Mouse (Mus musculus): ENCODE data around the gene Cmip. TPM values are rescaled to one million over a fixed set of nuclear protein-coding genes. Genes with fewer than 3 reads are reported as not detected.
A peak's percentile ranks its signal among the peaks of the same experiment; 100 is the strongest.

Gene Cmip
- polyA plus RNA-seq, 1 experiment from 2014 or later = 8.2 TPM

DNA sequence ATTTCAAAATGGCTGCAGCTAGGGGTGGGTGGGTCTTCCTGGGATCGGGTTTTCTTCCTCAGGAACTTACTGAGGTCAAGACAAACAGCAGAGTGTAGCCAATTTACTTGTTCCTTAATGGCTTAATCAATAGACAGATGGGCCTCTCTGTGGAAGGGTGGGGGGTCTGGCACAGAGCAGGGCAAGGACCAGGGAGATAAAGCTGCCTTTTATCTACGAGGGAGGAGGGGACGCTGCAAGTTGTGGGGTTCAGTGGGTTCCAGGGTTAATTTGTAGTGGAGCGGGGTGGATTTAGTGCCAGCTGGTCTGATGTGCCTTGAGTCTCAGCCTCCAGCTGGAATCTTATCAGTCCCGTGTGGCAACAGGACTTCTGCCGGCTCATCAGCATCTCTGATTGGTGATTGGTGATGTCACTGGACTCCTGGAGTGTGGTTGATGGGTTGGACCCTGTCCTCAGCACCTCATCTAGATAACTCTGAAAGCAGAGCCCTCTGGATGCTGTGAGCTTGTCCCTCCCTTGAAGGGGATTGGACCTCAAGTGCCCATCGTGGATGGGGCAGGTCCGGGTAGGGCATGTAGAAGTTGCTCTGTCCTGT, 65.9 kb downstream of the Cmip start:
- H3K27me3 ChIP-seq (ENCODE audit: low read depth, poor library complexity, severe bottlenecking) = no peaks in the 10 kb centered on the region
- 48% methylated on average over 8 of the region's 8 CpGs for WGBS

DNA sequence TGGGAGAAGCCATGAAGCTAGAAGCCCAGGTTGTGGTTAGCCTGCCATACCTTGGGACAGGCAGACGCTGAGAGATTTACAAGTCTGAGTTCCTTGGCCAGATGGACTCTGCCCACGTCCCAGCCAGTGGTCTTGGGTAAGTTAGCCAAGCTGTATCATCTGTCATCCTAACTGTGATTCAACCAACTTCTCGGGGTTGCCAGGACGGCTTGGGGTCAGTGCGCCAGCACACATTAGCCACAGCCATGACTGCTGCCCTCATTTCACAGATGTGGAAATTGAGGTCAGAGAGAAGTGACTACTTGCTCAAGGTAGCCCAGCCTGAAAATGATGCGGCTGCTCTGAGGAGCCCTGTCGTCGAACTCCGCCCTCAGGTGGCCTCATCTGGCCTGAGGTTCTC, 68.0 kb downstream of the Cmip start:
- Histone ChIP-seq H3K4me3 (no peak overlapping the region), H3K9me3 (replicated peaks) (no peaks in the 10 kb centered on the region), H3K4me1 (peaks cover 44% of the 10 kb centered on the region), H3K27ac (no peak overlapping the region), H3K36me3 (0 out of 2 replicates have a peak, but pooled peaks cover 8% of the 10 kb centered on the region), H3K27me3 (ENCODE audit: low read depth, poor library complexity, severe bottlenecking) (no peaks in the 10 kb centered on the region)
- 92% methylated on average over 9 of the region's 9 CpGs for WGBS
- no peak for DNase-seq (ENCODE audit: low spot score)

More for the DNA sequence above, 65.9 kb downstream of the Cmip start:
- DNase-seq (ENCODE audit: low spot score) = no peak
- no peak overlapping the region for H3K27ac ChIP-seq
- no peaks in the 10 kb centered on the region for H3K9me3 ChIP-seq (replicated peaks)
- no peak overlapping the region for H3K4me3 ChIP-seq
- H3K4me1 ChIP-seq = peaks cover 46% of the 10 kb centered on the region
- 0 out of 2 replicates have a peak, but pooled peaks cover 8% of the 10 kb centered on the region for H3K36me3 ChIP-seq

DNA sequence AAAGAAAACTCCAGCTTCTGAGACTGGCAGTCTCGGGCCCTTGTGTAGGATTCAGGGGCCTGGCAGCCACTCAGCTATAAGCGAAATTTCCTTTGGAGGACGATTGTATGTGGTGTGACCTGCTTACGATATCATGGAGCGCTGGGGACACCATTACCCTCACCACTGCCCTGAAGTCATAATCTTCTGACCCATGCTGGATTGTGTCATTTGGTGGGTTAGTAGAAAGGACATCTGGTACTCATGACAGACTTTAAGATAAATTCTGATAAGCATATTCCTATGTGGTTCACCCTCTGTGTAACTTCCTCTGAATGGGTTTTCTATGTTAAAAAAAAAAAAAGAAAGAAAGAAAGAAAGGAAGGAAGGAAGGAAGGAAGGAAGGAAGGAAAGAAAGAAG, 69.9 kb downstream of the Cmip start:
- Histone ChIP-seq H3K4me3 (no peak overlapping the region), H3K27ac (no peak overlapping the region), H3K27me3 (ENCODE audit: low read depth, poor library complexity, severe bottlenecking) (no peaks in the 10 kb centered on the region), H3K36me3 (0 out of 2 replicates have a peak, but pooled peaks cover 8% of the 10 kb centered on the region), H3K4me1 (peaks cover 37% of the 10 kb centered on the region), H3K9me3 (replicated peaks) (no peaks in the 10 kb centered on the region)
- 93% methylated on average over 5 of the region's 5 CpGs for WGBS
- DNase-seq (ENCODE audit: low spot score) = no peak

DNA sequence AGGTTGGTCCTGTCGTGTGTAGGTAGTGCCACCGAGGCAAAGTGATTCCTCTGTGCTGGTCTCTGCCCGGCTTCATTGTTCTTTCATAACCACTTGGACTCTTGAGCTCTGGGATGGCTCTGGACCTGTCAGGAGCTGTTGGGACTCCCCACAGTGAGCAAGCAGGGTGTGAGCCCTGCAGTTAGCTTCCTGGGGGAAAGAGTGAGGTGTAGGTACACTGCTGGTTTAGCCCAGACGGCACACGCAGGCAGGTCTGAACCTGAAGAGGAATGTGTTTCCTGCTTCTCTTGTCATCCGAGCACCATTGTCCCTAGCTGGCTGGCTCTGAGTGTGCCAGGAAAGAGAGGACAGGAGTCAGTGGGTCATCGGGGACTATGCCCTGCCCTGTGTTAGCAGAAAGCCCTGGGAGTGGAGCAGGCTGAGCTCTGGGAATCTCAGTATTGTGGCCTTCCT, 70.5 kb downstream of the Cmip start:
- no peaks in the 10 kb centered on the region for H3K27me3 ChIP-seq (ENCODE audit: low read depth, poor library complexity, severe bottlenecking)
- H3K4me3 ChIP-seq = no peak overlapping the region
- 45% methylated on average over 7 of the region's 7 CpGs for WGBS
- H3K27ac ChIP-seq = peak overlapping the region; percentile 63
- DNase-seq (ENCODE audit: low spot score) = no peak
- peaks cover 37% of the 10 kb centered on the region for H3K4me1 ChIP-seq
- no peaks in the 10 kb centered on the region for H3K9me3 ChIP-seq (replicated peaks)
- H3K36me3 ChIP-seq = 0 out of 2 replicates have a peak, but pooled peaks cover 11% of the 10 kb centered on the region

DNA sequence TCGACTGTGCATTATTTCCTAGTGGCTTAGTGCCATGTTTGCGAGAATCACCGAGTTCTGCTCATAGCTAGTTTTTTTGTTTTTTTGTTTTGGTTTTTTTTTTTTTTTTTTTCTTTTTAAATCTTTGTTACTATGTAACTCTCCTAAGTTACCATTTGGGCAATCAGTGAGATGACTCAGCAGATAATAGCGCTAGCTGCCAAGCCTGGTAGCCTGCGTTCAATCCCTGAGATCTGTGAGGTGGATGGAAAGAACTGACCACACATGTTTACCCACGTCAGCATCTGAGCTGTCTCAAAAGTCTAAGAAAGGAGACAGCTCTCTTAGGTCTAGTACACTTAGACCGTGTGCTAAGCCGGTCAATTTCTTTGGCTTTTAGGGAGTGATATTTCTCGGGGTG, 71.9 kb downstream of the Cmip start:
- WGBS = 86% methylated on average over 9 of the region's 9 CpGs
- H3K36me3 ChIP-seq = 0 out of 2 replicates have a peak, but pooled peaks cover 12% of the 10 kb centered on the region
- H3K4me3 ChIP-seq = no peak overlapping the region
- DNase-seq (ENCODE audit: low spot score) = no peak
- no peak overlapping the region for H3K27ac ChIP-seq
- H3K4me1 ChIP-seq = peaks cover 42% of the 10 kb centered on the region
- no peaks in the 10 kb centered on the region for H3K9me3 ChIP-seq (replicated peaks)
- H3K27me3 ChIP-seq (ENCODE audit: low read depth, poor library complexity, severe bottlenecking) = no peaks in the 10 kb centered on the region

DNA sequence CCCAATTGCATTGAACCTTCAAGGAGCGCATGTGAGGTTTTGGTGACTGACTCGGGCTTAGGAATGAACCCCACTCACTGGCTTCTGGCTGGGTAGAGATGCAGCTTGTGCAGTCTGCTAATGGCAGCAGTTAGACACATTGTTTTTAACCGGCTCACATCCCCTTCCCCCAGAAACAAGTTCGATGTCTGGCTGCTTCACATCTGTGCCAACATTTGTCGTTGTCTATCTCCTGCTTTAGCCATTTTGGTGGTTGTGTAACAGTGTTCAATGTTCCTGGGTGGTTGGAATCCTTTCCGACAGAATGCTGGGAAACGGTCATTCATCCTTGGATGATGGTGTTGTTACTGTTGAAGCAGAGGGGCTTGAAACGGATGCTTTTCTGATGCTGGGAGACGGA, 72.3 kb downstream of the Cmip start:
- Histone ChIP-seq H3K27ac (no peak overlapping the region), H3K4me3 (no peak overlapping the region), H3K36me3 (0 out of 2 replicates have a peak, but pooled peaks cover 12% of the 10 kb centered on the region), H3K27me3 (ENCODE audit: low read depth, poor library complexity, severe bottlenecking) (no peaks in the 10 kb centered on the region), H3K4me1 (peaks cover 46% of the 10 kb centered on the region), H3K9me3 (replicated peaks) (no peaks in the 10 kb centered on the region)
- WGBS = 87% methylated on average over 9 of the region's 9 CpGs
- no peak for DNase-seq (ENCODE audit: low spot score)

DNA sequence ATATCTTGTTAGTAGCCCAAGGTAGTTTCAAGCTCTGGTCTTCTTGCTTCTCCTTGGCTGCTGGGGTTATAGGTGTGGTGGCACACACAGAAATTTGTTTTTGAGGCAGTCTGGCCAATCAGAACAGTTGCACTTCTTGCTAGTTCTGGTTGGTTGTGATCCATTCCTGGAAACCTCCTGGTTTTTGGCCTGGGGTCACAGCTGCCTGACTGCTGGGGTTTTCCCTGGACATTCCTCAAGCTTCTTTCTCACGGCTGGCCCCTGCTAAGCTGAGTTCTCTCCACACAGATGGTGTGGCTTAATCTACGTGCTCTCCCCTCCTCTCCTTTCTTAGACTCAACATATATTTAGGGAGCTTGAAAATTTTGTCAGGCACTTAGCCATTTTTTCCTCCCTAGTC, 73.0 kb downstream of the Cmip start:
- 53% methylated on average over 2 of the region's 2 CpGs for WGBS
- Histone ChIP-seq H3K27me3 (ENCODE audit: low read depth, poor library complexity, severe bottlenecking) (no peaks in the 10 kb centered on the region), H3K27ac (no peak overlapping the region), H3K36me3 (0 out of 2 replicates have a peak, but pooled peaks cover 7% of the 10 kb centered on the region), H3K4me3 (no peak overlapping the region), H3K4me1 (peaks cover 53% of the 10 kb centered on the region), H3K9me3 (replicated peaks) (no peaks in the 10 kb centered on the region)
- no peak for DNase-seq (ENCODE audit: low spot score)

DNA sequence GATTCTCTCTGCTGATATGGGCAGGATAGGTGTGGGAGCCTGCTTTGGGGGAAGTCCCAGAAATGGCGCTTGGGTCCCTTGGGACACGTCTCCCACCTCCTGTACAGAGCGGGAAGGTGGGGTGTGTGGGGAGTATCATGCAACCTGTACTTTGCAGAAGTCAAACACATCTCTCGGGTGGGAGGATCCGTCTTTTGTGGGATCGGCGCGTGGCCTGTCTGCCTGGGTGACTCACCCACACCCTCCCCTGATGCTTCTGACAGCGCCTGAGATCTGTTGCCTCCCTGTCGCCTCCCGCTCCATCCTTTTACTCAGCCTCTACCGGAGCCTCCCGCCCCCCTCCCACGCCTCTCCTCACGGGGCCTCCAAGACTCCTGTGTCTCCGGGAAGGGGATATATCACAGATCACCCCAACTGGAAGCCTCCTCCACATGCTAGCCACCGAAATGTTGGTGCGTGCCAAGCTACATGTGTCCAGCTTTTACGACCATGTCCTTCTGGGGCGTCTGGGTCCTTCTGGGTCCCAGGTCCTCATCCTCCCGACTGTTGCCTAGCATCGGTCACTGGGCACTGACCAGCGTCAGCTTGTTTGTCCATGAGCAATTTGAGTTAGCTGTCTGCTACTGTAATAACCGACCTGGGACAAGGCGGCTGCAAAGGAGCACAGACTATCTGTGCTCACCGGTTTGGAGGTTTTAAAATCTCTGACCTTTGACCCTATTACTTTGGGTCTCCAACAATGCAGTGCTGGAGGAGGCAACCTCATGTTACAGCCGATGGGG, 75.6 kb downstream of the Cmip start:
- DNase-seq (ENCODE audit: low spot score) = no peak
- Histone ChIP-seq H3K4me1 (peaks cover 65% of the 10 kb centered on the region), H3K4me3 (no peak overlapping the region), H3K27ac (no peak overlapping the region), H3K9me3 (replicated peaks) (no peaks in the 10 kb centered on the region), H3K27me3 (ENCODE audit: low read depth, poor library complexity, severe bottlenecking) (no peaks in the 10 kb centered on the region), H3K36me3 (0 out of 2 replicates have a peak, but pooled peaks cover 4% of the 10 kb centered on the region)
- 87% methylated on average over 27 of the region's 27 CpGs for WGBS

DNA sequence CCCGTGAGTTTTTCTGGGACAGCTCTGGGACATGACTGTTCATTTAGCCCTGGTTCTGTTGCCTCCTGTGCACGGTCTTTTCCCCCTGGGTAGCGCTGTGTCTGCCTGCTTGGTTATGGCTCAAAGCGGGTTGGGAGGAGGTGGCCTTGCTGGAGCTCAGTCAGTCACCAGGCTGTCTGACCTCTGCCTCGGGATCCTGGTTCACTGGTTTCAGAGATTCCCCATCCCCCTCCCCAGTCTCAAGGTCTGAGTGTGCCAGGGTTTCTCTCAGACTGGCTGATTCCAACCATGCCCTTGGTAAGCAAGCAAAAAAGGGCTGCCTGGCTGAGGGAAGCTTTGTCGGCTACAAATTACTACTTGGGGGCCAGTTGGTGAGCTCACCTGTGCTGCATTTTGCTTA, 76.8 kb downstream of the Cmip start:
- Histone ChIP-seq H3K27me3 (ENCODE audit: low read depth, poor library complexity, severe bottlenecking) (no peaks in the 10 kb centered on the region), H3K36me3 (0 out of 2 replicates have a peak, but pooled peaks cover 4% of the 10 kb centered on the region), H3K4me3 (no peak overlapping the region), H3K27ac (peak overlapping the region; percentile 79), H3K9me3 (replicated peaks) (no peaks in the 10 kb centered on the region), H3K4me1 (peaks cover 72% of the 10 kb centered on the region)
- no peak for DNase-seq (ENCODE audit: low spot score)
- WGBS = 52% methylated on average over 6 of the region's 6 CpGs

DNA sequence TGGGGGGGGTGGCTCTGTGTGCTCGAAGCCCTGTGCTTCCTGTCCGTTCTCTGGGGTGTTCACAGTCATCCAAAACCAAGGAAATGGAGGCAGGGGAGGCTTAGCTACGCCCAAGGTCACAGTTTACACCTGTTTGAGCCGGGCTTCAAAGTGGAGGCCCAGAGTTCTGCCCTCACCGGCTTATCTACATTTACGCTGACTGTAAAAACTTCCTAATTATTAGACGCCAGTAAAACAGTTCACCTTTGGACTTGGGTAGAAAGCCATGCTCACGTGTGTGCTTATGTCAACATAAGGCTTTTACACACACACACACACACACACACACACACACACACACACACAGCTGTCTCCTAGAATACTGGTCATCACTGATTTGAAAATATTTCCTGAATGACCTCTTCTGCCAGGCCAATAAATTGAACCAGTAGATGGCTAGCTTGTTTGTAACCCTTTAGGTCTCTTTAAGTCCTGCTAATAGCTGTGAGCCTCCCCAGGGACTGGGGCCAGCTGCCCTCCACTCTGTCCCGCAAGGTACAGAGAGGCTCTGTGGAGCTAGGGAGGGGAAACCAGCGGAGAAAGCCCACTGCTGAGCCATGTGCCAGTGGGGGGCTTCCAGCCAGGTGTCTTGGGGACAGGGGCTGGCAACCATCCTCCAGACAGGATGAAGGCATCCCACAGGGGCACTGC, 77.3 kb downstream of the Cmip start:
- Histone ChIP-seq H3K36me3 (0 out of 2 replicates have a peak, but pooled peaks cover 4% of the 10 kb centered on the region), H3K27me3 (ENCODE audit: low read depth, poor library complexity, severe bottlenecking) (no peaks in the 10 kb centered on the region), H3K4me3 (peak overlapping the region; percentile 8; the same call in 1 of the 2 replicates), H3K4me1 (peaks cover 75% of the 10 kb centered on the region), H3K9me3 (replicated peaks) (no peaks in the 10 kb centered on the region), H3K27ac (peak overlapping the region; percentile 79)
- WGBS = 47% methylated on average over 10 of the region's 10 CpGs
- no peak for DNase-seq (ENCODE audit: low spot score)

DNA sequence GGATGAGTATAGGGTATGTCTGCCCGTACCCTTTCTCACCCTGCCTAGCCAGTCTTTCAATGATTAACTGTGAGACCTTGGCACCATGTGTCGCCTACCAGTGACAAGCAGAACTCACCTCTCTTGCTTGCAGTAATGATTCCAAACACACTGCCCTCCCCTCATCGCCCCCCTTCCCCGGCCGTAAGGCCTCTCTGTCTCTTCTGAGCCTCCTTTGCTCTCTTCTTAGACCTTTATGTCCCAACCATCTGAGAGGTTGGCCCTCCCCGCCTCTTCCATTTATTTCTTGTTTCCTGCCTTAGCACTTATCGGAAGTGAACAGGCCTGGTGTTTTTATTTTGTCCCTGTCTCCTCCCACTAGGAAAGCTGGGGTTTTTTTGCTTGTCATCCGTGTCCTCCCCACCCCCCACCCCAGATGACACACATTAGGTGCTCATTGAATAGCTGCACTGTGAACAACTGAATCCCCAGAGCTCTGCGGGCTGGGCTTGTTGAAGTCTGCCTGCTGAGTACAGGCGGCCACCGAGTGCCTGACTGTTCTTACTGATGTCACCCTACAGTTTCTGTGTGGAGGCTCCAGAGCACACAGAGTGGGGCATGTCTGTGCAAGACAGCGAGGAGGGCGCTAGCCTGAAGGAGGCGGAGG, 78.0 kb downstream of the Cmip start:
- Histone ChIP-seq H3K36me3 (0 out of 2 replicates have a peak, but pooled peaks cover 4% of the 10 kb centered on the region), H3K27me3 (ENCODE audit: low read depth, poor library complexity, severe bottlenecking) (no peaks in the 10 kb centered on the region), H3K9me3 (replicated peaks) (no peaks in the 10 kb centered on the region), H3K27ac (peak overlapping the region; percentile 79), H3K4me1 (peaks cover 75% of the 10 kb centered on the region), H3K4me3 (peak overlapping the region; percentile 8; the same call in 1 of the 2 replicates)
- DNase-seq (ENCODE audit: low spot score) = peak; percentile 44
- 25% methylated on average over 14 of the region's 14 CpGs for WGBS

DNA sequence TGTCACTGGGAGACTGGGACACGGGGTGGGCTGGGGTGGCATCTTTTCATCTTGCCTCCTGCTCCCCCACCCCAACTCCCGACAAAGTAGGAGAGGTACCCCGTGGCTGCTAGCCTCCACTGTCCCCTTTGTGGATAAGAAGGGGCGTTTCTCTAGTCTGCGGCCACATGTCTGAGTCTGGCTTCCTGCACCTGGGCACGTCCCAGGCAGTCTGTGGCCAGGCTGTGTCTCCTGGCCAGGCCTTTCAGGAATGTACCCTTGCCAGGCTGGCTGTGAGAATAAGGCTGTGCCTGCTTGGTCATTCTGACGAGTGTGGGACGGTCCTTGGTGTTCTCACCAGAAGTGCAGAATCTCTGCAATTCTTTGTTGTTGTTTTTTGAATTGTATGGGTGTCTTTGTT, 78.6 kb downstream of the Cmip start:
- Histone ChIP-seq H3K36me3 (0 out of 2 replicates have a peak, but pooled peaks cover 4% of the 10 kb centered on the region), H3K27ac (peak overlapping the region; percentile 79), H3K27me3 (ENCODE audit: low read depth, poor library complexity, severe bottlenecking) (no peaks in the 10 kb centered on the region), H3K4me1 (peaks cover 78% of the 10 kb centered on the region), H3K4me3 (0 out of 2 replicates have a peak overlapping the region, but pooled peaks have one; percentile 8), H3K9me3 (replicated peaks) (no peaks in the 10 kb centered on the region)
- DNase-seq (ENCODE audit: low spot score) = no peak
- 55% methylated on average over 8 of the region's 8 CpGs for WGBS

Data from limb, embryonic 10.5 days (tissue).